Mouse (Mus musculus) macrophage (primary cell): ENCODE measurements around the gene Prpf3. TPM values are rescaled to one million over a fixed set of nuclear protein-coding genes. Genes with fewer than 3 reads are reported as not detected.

ENCODE experiments used
- H3K27ac ChIP-seq: fragments of 350-480 bp; formaldehyde crosslinking; 2 replicates; pipeline ENCODE4 v1.9.0; 2021
- H3K36me3 ChIP-seq: fragments of 350-480 bp; formaldehyde crosslinking; 2 replicates; pipeline ENCODE4 v1.9.0; 2021; ENCODE audit errors: inconsistent target
- H3K4me3 ChIP-seq: fragments of 350-480 bp; formaldehyde crosslinking; 2 replicates; pipeline ENCODE4 v1.9.0; 2021; ENCODE audit errors: inconsistent target
- H3K79me2 ChIP-seq: fragments of 350-480 bp; formaldehyde crosslinking; 2 replicates; pipeline ENCODE4 v1.9.0; 2021; ENCODE audit errors: inconsistent target
- WGBS: methylation state at CpG from one replicate; pipeline ENCODE4 v1.1.7; 2026; ENCODE audit warnings: inconsistent platforms; ENCODE audit not compliant: missing documents; 5-methylcytosine and 5-hydroxymethylcytosine counted together
- polyA plus RNA-seq: library from polyadenylated mRNA; stranded (reverse); fragments of 250-400 nt; gene quantifications from 3 replicates; pipeline ENCODE4 v1.2.4, GENCODE M21; 2018; ENCODE audit warnings: inconsistent platforms

Gene Prpf3
- polyA plus RNA-seq, 1 experiment from 2014 or later, result 29.6 TPM

- H3K79me2 ChIP-seq, result peaks cover 43% of the 10 kb centered on the region
- H3K36me3 ChIP-seq, result peaks cover 10% of the 10 kb centered on the region
- peak within 1 kb of the TSS; percentile 52 for H3K4me3 ChIP-seq
- peak within 1 kb of the TSS; percentile 82 for H3K27ac ChIP-seq
- WGBS, result 9% methylated on average over 12 of the region's 12 CpGs
Observed at GRCm38 (mm10) chr3:95891211-95892065, 35.8 kb upstream of the Prpf3 start, which contains the start of gene BC028528. BC028528 (minus strand) TSS chr3:95892005.

GRCm38 (mm10) chr3:95889664-95890063, 34.0 kb upstream of the Prpf3 start:
- Histone ChIP-seq H3K36me3 (peaks cover 26% of the 10 kb centered on the region), H3K79me2 (peaks cover 29% of the 10 kb centered on the region), H3K27ac (no peak overlapping the region), H3K4me3 (no peak overlapping the region)
- WGBS, result 94% methylated on average over 3 of the region's 3 CpGs

GRCm38 (mm10) chr3:95887596-95887995, 31.9 kb upstream of the Prpf3 start:
- Histone ChIP-seq H3K4me3 (no peak overlapping the region), H3K27ac (no peak overlapping the region), H3K36me3 (peaks cover 31% of the 10 kb centered on the region), H3K79me2 (peaks cover 23% of the 10 kb centered on the region)
- 83% methylated on average over 3 of the region's 4 CpGs for WGBS

- H3K4me3 ChIP-seq, result no peak overlapping the region
- H3K27ac ChIP-seq, result no peak overlapping the region
- peaks cover 4% of the 10 kb centered on the region; the same call in 1 of the 2 replicates for H3K79me2 ChIP-seq
- H3K36me3 ChIP-seq, result peaks cover 31% of the 10 kb centered on the region
- WGBS, result 97% methylated on average over 5 of the region's 5 CpGs
Observed at GRCm38 (mm10) chr3:95884400-95884799, 28.7 kb upstream of the Prpf3 start.

- no peaks in the 10 kb centered on the region for H3K79me2 ChIP-seq
- peak overlapping the region; percentile 56 for H3K4me3 ChIP-seq
- H3K36me3 ChIP-seq, result peaks cover 31% of the 10 kb centered on the region
- peak overlapping the region; percentile 40 for H3K27ac ChIP-seq
- 2% methylated on average over 23 of the region's 24 CpGs for WGBS
Observed at GRCm38 (mm10) chr3:95882816-95883425, 27.2 kb upstream of the Prpf3 start.

- Histone ChIP-seq H3K79me2 (no peaks in the 10 kb centered on the region), H3K4me3 (peak within 1 kb of the TSS; percentile 56), H3K36me3 (peaks cover 29% of the 10 kb centered on the region), H3K27ac (peak within 1 kb of the TSS; percentile 40)
- WGBS, result 1% methylated on average over 65 of the region's 66 CpGs
Observed at GRCm38 (mm10) chr3:95881979-95882815, 26.5 kb upstream of the Prpf3 start, which contains the start of gene Ciart. Ciart (minus strand) TSS chr3:95882251.

GRCm38 (mm10) chr3:95879063-95879462, 23.4 kb upstream of the Prpf3 start:
- H3K27ac ChIP-seq, result no peak overlapping the region
- no peaks in the 10 kb centered on the region; the same call in 1 of the 2 replicates for H3K36me3 ChIP-seq
- H3K4me3 ChIP-seq, result no peak overlapping the region
- H3K79me2 ChIP-seq, result no peaks in the 10 kb centered on the region; the same call in 1 of the 2 replicates
- 92% methylated on average over 4 of the region's 4 CpGs for WGBS

GRCm38 (mm10) chr3:95872048-95872447, 16.4 kb upstream of the Prpf3 start:
- H3K4me3 ChIP-seq, result peak overlapping the region; percentile 83
- 89% methylated on average over 7 of the region's 7 CpGs for WGBS
- peaks cover 25% of the 10 kb centered on the region for H3K36me3 ChIP-seq
- H3K27ac ChIP-seq, result peak overlapping the region; percentile 64; the same call in 1 of the 2 replicates
- H3K79me2 ChIP-seq, result peaks cover 61% of the 10 kb centered on the region

GRCm38 (mm10) chr3:95871392-95871867, 15.7 kb upstream of the Prpf3 start, which contains the start of gene Mrps21:
Mrps21 (minus strand) TSS chr3:95871519.
- 0% methylated on average over 33 of the region's 33 CpGs for WGBS
- H3K27ac ChIP-seq, result peak within 1 kb of the TSS; percentile 64
- H3K36me3 ChIP-seq, result peaks cover 27% of the 10 kb centered on the region
- H3K4me3 ChIP-seq, result peak within 1 kb of the TSS; percentile 83
- H3K79me2 ChIP-seq, result peaks cover 68% of the 10 kb centered on the region

GRCm38 (mm10) chr3:95870976-95871375, 15.3 kb upstream of the Prpf3 start:
- H3K4me3 ChIP-seq, result peak overlapping the region; percentile 83
- H3K36me3 ChIP-seq, result peaks cover 27% of the 10 kb centered on the region
- H3K79me2 ChIP-seq, result peaks cover 68% of the 10 kb centered on the region
- peak overlapping the region; percentile 64 for H3K27ac ChIP-seq
- 8% methylated on average over 14 of the region's 15 CpGs for WGBS

- peaks cover 53% of the 10 kb centered on the region for H3K36me3 ChIP-seq
- H3K27ac ChIP-seq, result no peak overlapping the region
- no peak overlapping the region for H3K4me3 ChIP-seq
- peaks cover 66% of the 10 kb centered on the region for H3K79me2 ChIP-seq
- 100% methylated on average over 2 of the region's 2 CpGs for whole genome bisulfite sequencing
Observed at GRCm38 (mm10) chr3:95867408-95867807, 11.7 kb upstream of the Prpf3 start.

GRCm38 (mm10) chr3:95866071-95866470, 10.4 kb upstream of the Prpf3 start:
- H3K36me3 ChIP-seq, result peaks cover 53% of the 10 kb centered on the region

GRCm38 (mm10) chr3:95865571-95865970, 9.9 kb upstream of the Prpf3 start:
- Histone ChIP-seq H3K4me3 (no peak overlapping the region), H3K79me2 (peaks cover 48% of the 10 kb centered on the region), H3K36me3 (peaks cover 53% of the 10 kb centered on the region), H3K27ac (no peak overlapping the region)
- WGBS, result 95% methylated on average over 20 of the region's 20 CpGs

More at GRCm38 (mm10) chr3:95866071-95866470, 10.4 kb upstream of the Prpf3 start:
- H3K27ac ChIP-seq, result no peak overlapping the region
- no peak overlapping the region for H3K4me3 ChIP-seq
- WGBS, result 87% methylated on average over 5 of the region's 5 CpGs
- peaks cover 53% of the 10 kb centered on the region for H3K79me2 ChIP-seq

- WGBS, result 95% methylated on average over 5 of the region's 5 CpGs
- Histone ChIP-seq H3K79me2 (peaks cover 43% of the 10 kb centered on the region), H3K4me3 (no peak overlapping the region), H3K36me3 (peaks cover 53% of the 10 kb centered on the region), H3K27ac (no peak overlapping the region)
Observed at GRCm38 (mm10) chr3:95865050-95865449, 9.4 kb upstream of the Prpf3 start.
